Mouse (Mus musculus): Measurements from ENCODE around the gene Pcnx3. TPM values are rescaled to one million over a fixed set of nuclear protein-coding genes. Genes with fewer than 3 reads are reported as not detected.

Gene Pcnx3
- 10 to 100 TPM; 68.8 to 83.2 TPM for total RNA-seq (2023)

DNA sequence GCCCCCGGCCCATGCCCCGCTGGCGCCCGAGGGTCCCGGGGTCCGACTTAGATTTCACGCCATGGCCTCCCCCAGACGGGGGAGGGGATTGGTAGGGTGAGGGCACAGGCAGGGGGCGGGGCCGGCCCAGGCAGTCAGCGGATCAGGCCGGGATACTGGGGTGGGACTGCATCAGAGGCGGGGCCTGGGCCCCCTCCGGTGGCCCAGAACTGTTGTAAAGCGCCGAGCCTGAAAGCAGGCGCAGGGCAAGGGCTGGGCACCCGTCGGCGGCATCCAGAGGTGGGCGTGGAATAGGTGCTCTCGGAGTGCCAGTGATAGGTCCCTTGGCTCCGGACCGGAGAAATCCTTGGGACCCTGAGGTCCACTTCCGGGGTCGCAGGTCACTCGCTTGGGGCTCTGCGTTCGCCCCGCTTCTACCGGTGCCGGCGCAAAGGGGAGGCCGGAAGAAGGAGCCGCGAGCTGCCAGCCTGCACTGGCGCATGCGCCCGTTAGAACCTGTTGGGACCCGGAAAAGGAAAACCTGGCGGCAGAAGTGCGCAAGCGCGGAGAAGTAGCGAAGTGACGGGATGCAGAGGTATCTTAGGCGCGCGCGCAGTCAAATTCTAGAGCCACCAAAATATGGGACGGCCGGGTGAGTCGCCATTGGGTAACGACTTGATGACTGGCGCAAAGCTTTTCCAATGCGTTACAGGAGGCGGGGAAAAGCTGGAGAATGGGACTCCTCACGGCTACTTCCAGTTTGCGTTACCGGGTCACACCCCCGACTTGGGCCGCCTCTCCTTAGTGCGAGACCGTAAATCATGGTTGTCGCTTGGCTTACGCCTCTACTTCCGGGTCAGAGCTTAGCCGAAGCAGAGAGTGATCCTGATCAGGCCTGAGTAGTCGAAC is at the start of gene Pcnx3, which contains the start of gene Map3k11:
Gene Pcnx3 (minus strand): TSS at position 709 of the 888 bp plus-strand sequence.
Gene Map3k11 (plus strand): TSS at position 543 of the 888 bp plus-strand sequence.

DNA sequence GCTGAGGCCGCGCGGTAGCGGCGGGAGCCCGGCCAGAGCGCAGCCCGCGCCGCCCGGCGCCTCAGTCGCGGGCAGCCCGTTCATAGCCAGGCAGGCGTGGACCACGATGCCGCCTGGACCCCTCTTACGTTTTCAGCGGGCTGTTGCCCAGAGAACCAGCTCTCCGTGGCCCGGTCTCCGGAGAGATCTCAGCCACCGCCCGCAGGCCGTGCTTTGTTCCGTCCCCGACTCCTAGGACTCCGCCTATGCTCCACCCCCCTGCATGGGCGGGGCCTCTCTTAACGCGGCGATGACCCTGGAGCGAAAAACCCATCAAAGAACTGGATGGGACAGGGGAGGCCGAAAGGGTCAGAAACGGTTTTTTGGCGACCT is 40.7 kb upstream of the Pcnx3 start, which contains the start of gene Fam89b:
Gene Fam89b (minus strand): TSS at position 210 of the 372 bp plus-strand sequence.

GRCm38 (mm10) chr19:5725767-5726515 is 37.2 kb upstream of the Pcnx3 start, which contains the start of gene Ehbp1l1:
Gene Ehbp1l1 (minus strand): TSS chr19:5726317.

DNA sequence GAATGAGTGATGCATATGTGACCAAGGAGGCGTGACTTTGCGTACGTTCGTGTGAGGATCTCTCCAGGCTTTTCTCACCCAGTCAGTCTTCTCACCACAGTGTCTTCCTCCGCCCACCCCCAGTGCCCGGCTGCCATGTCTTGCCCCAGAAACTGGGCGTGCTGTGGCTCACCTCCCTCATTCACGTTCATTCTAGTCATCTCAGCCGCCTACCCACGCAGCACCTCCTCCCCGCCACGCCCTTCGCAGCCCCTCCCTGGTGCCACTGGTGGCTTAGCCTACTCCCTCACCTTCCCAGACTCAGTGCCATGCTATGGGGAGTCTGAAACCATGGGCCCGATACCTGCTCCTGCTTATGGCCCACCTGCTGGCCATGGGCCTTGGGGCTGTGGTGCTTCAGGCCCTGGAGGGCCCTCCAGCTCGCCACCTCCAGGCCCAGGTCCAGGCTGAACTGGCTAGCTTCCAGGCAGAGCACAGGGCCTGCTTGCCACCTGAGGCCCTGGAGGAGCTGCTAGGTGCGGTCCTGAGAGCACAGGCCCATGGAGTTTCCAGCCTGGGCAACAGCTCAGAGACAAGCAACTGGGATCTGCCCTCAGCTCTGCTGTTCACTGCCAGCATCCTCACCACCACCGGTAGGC is 15.6 kb upstream of the Pcnx3 start, which contains the start of gene Kcnk7:
Gene Kcnk7 (plus strand): TSS at position 205 of the 638 bp plus-strand sequence.

DNA sequence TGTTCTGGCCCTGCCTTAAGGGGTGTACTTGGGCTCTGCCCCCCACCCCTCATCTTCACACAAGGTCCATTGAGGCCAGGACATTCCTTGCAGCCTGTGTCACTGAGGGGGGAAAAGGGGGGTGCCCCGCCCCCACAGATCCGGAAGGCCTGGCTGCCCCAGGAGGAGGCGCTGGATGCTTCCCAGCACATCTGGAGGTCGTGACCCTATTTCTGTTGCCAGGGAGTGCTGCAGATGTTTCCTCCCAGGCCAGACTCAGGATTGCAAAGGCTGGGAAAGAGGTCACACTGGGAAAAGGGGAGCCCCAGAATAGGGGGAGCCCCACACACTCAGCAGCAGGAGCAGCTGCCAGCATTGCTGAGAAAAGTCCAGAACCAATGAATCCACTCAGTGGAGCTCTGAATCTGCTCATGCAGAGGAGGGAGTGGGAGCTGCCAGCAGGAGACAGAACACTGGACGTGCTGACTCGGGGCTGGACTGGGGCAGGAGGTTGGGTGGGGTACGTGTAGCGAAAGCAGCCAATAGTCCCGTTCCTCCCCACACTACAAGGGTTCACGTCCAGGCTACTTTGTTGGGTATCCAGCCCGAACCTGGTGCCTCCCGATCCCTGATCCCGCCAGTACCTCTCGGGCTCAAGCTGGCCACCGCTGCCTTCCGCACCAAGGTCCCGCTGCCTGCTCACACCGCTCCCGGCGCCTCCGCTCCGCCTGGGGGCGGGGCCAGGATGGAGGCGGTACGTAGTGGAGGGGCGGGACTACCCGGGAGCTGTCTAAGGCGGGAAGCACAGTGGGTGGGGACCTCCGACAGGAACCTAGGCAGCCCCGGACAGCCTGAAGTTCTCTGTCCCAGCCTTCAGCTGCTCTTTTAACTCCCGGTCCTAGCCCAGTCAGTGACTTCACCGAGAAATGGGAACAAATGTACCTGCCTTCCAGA is 25.5 kb downstream of the Pcnx3 start, which contains the start of gene Sipa1:
Gene Sipa1 (minus strand): TSS at position 727 of the 933 bp plus-strand sequence.

DNA sequence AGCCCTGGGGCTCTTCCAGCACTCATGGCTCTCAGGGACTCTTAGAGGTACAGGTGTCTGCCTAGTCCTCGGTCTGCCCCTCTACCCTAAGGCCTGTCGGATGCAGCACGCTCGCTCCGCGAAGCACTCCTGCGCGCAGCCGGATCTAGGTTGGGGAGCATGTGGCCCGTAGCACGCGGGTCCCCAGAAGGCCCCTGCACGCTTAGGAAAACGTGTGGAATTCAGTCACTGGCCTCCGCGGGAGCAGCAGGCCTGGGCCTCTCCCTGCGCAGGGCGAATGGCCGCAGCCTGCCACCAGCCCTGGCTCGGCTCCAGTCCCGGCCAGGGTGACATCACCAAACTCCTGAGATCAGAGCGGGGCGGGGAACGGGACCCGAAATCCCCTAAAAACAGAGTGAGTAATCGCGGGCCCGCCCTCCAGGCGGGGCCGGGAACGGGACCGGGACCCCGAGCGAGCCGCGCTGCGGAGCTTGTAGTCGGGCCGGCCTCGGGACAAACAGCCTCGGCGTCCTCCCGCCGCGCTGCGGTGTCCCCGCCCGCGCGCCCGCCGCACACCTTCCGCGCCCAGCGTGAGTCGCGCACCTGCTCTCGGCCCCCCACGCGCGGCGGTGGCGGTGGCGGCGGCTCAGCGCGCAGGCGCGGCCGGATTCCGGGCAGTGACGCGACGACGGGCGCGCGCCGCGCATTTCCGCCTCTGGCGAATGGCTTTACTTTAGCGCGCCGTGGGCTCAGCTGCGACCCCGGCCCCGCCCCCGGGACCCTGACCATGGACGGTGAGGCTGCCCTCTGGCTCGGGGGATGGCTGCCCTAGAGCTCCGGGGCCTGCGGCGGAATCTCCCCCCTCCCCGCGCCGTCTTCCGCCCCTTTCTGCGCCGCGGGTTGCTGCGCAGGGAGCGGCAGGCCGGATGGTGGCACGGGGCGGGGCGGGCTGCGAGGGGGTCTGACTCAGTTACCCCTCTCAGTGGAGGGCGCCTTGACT is 51.4 kb downstream of the Pcnx3 start, which contains the start of gene Rela:
Gene Rela (plus strand): TSS at position 415 of the 979 bp plus-strand sequence.

Other genes with a start within 250 kb of the Pcnx3 start
- 10 to 100 TPM; 47.9 to 66.9 TPM for gene Fosl1, start 241.4 kb downstream of the Pcnx3 start, total RNA-seq (2023)
- 1 to 10 TPM; 1.3 to 2.1 TPM for gene Ccdc85b, start 231.0 kb downstream of the Pcnx3 start, total RNA-seq (2023)
- 10 to 100 TPM; 51.1 to 59.5 TPM for gene Fibp, start 228.3 kb downstream of the Pcnx3 start, total RNA-seq (2023)
- gene Ctsw, start 220.4 kb downstream of the Pcnx3 start, total RNA-seq (2023) = under 1 TPM; 0.69 to 0.79 TPM
- 1 to 10 TPM in 1 of 2 experiments, under 1 TPM in 1; 0.20 to 1.2 TPM for gene Efemp2, start 215.0 kb downstream of the Pcnx3 start, total RNA-seq (2023)
- 10 to 100 TPM; 19.9 to 20.9 TPM for gene Mus81, start 200.5 kb downstream of the Pcnx3 start, total RNA-seq (2023)
- 1,000 to 10,000 TPM; 1,662 to 1,728 TPM for gene Cfl1, start 198.5 kb downstream of the Pcnx3 start, total RNA-seq (2023)
- gene 1700020D05Rik, start 185.1 kb downstream of the Pcnx3 start, total RNA-seq (2023) = 1 to 10 TPM in 1 of 2 experiments, under 1 TPM in 1; 0.88 to 1.6 TPM
- 1 to 10 TPM; 3.6 to 4.3 TPM for gene Snx32, start 178.4 kb downstream of the Pcnx3 start, total RNA-seq (2023)
- gene Ovol1, start 128.3 kb downstream of the Pcnx3 start, total RNA-seq (2023) = under 1 TPM in 1 of 2 experiments, not detected in 1; 0.13 TPM
- 10 to 100 TPM; 69.1 to 69.3 TPM for gene Ap5b1, start 120.9 kb downstream of the Pcnx3 start, total RNA-seq (2023)
- 100 to 1,000 TPM; 158 to 174 TPM for gene Rnaseh2c, start 87.0 kb downstream of the Pcnx3 start, total RNA-seq (2023)
- gene Kat5, start 78.7 kb downstream of the Pcnx3 start, total RNA-seq (2023) = 10 to 100 TPM; 81.3 to 83.8 TPM
- gene Rela, start 51.4 kb downstream of the Pcnx3 start, total RNA-seq (2023) = 10 to 100 TPM; 73.0 to 88.9 TPM
- 100 to 1,000 TPM; 212 to 218 TPM for gene Sipa1, start 25.2 kb downstream of the Pcnx3 start, total RNA-seq (2023)
- gene Map3k11, start 166 bp downstream of the Pcnx3 start, total RNA-seq (2023) = 10 to 100 TPM; 86.5 to 87.3 TPM
- not detected for gene Kcnk7, start 15.5 kb upstream of the Pcnx3 start, total RNA-seq (2023)
- 100 to 1,000 TPM; 150 to 158 TPM for gene Ehbp1l1, start 37.4 kb upstream of the Pcnx3 start, total RNA-seq (2023)
- gene Fam89b, start 40.7 kb upstream of the Pcnx3 start, total RNA-seq (2023) = 10 to 100 TPM; 57.9 to 58.5 TPM
- gene Ltbp3, start 52.0 kb upstream of the Pcnx3 start, total RNA-seq (2023) = 1 to 10 TPM in 1 of 2 experiments, under 1 TPM in 1; 0.58 to 1.4 TPM
- gene Scyl1, start 82.5 kb upstream of the Pcnx3 start, total RNA-seq (2023) = 10 to 100 TPM; 53.8 to 62.1 TPM
- 10 to 100 TPM; 56.7 to 60.3 TPM for gene Frmd8, start 186.4 kb upstream of the Pcnx3 start, total RNA-seq (2023)
- gene Slc25a45, start 188.9 kb upstream of the Pcnx3 start, total RNA-seq (2023) = 10 to 100 TPM; 54.1 to 58.0 TPM
- 1 to 10 TPM; 1.6 to 2.0 TPM for gene Tigd3, start 205.2 kb upstream of the Pcnx3 start, total RNA-seq (2023)
- 100 to 1,000 TPM; 109 to 122 TPM for gene Dpf2, start 224.1 kb upstream of the Pcnx3 start, total RNA-seq (2023)
- 1 to 10 TPM; 4.5 to 5.0 TPM for gene Cdc42ep2, start 235.9 kb upstream of the Pcnx3 start, total RNA-seq (2023)

Measured in neutrophil, adult 59 days (primary cell).